Mouse (Mus musculus) adrenal gland, adult (tissue): ENCODE measurements at regions not wholly inside any gene's neighbourhood (a gene's known extent, or its start where the extent isn't known, plus 50 kb on each side); places are given as distances from the start of the nearest gene placed in this dataset.
A peak's percentile ranks its signal among the peaks of the same experiment; 100 is the strongest.

Source experiments
- DNase-seq, 2 experiments: peaks; one replicate each; pipeline ENCODE4 v3.0.0; 2022 to 2023; ENCODE audit warnings: low spot score in 1 of 2; ENCODE audit not compliant: inconsistent age in 2 of 2

DNA sequence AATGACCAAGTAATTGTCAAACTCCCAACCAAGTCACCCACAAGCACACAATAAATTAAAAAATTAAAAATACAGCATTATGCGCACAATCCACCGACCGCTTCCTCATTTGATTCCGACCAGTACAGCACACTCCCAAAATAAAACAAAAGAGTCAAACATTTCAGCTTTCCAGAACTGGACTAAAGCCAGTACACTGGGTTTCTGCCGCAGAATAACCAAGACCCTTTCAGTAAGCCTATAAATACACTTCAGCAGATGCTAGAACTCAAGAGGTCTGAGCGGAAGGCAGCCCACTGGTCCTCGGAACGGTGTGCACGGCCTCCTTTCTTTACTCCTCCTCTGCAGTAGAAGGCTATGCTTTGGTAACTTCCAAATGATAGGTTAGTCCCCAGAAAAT is 98.2 kb upstream of the Selenok start:
- no peak for DNase-seq

DNA sequence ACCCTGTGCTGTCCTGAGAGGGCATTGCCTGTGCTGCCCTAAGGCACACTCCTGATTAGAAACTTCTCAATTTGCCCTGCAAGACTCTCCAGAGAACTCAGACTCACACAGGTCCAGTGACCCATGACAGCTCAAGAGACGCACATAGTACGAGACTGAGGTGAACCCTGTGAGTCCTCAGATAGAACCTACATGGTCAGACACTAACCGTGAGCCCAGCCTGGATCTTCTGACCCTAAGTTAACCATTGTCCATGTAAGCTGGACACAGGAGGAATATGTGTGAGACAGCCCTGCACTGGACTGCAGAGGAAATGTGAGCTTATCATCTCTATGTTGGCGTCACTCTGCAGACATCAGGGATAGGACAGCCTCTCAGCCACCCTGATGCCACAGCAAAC is 91.4 kb upstream of the Selenok start:
- no peak for DNase-seq

DNA sequence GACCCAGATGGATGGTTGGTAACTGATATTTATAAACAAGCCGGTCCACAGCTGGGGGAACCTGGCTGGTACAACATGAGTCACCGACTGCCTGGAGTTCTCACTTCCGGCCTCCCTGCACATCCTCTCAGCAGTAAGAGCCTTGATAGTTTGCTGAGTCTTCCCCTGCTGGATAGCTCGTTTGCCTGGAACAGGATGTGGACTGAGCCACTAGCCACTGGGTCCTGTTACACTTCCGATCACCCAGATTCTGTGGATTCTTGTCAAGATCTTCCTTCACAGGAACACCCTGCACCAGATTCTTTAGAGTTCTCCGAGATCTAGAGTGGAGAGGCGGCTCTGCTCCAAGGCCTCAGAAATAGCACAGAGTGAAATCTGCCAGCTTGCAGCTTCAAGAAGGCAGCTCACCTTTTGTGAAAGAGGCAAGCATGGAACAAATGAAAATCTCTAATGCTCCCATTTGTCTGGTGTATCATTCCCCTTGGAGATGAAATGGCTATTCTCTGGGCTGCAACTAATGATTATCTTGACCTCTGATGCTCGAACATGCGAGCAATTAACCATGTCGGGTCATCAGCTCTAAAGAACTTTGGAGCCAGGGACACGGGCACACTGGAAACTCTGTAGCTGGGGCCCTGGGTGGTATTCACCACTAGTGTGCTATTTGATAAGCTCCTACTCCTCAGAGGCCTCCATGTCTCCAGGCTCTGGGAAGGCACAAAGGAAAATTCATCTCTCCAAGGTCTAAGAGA is 90.3 kb upstream of the Selenok start:
- DNase-seq, result no peak

DNA sequence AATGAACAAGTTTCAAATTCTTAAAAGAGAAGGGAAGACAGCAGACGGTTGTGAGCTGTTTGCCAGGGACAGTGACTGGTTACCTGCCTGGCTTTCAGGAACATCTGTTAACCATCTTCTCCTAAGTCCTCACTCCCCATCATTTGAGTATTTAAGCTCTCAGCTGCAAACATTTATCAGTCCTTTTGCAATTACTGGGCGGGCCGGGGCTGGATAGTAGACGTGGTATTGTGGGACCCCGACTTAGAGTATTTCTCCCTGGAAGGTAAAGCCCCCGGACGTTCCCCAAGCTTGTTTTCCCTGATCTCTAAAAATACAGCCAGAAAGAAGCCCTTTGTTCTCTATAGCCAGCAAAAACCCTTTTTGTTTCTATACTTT is 89.7 kb upstream of the Selenok start:
- no peak for DNase-seq

DNA sequence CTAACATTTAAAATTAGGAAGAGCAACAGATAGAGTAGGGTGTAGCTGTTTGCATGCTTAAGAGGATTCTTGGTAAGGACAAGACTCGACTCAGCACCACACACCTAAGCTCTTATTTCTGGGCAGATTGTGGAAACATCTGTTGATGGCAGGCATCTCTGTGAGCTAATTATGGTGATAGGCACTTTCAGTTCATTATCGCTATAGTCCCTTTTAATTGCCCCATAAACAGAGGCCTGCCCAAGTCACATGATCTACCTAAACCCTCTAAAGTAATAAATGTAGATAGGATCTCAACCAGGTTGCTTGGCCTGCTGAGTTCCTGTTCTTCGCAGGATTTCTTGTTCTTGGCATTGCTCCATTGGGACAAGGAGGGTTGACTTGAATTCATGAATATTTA is 88.8 kb upstream of the Selenok start:
- DNase-seq, result no peak

DNA sequence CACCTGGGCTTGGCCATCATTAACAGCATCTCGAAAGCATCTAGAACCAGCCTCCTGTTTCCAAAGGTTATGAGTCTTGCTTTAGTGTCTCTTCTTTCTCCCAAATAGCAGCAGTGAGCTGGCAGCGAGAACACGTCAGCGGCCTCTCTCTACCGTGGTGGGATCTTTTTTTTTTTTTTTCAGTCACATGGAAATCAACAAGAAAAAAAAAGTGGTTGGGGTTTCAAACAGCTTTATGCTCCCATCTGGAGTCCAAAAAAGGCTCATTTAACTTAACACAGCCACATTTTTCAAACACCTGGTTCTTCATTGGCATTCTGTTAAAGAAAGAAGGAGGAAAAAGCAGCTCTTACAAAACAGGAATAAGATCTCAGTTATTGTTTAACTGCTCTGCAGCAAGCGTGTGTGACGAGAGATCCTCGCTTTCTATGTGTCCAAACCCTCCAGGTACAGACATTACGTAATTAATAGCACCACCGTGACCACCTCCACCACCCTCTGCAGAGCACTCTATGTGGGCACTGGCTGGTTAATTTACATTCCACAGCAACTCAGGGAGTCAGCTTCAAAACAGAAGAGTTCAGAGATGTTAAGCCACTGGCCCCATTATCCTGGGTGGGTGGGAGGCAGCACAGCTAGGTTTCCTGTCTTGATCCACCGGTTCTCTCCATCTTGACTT is 85.3 kb upstream of the Selenok start:
- no peak for DNase-seq

DNA sequence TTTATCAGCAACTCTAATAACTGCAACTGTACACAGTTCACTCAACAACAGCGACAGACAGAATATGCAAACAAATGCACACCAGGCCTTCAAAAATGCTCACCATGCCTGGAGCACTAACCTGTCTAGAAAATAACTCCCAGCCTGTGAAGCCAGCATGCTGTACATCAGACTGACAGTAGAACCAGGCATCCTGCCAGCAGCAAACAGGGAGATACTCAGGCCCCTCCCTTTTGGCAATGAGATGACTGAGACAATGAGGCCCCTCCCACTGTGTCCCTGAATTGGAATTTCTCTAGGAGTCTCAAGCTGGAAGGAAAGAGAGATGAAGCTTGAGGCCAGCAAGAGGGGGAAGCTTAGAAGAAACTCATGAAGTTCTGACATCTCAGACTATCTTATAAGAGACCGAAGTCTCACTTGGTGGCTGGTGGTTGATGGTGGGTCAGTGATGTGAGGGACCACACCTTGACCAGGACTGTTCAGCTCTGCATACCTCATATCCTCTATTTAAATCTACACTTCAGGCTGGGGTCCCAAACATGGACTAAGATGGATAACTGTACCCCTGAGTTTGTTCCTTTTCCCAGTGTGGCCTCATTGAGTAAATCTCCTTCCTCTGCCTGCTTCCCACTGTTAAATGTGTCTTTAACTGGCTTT is 72.6 kb upstream of the Selenok start:
- DNase-seq, result peak; percentile 79 to 92

DNA sequence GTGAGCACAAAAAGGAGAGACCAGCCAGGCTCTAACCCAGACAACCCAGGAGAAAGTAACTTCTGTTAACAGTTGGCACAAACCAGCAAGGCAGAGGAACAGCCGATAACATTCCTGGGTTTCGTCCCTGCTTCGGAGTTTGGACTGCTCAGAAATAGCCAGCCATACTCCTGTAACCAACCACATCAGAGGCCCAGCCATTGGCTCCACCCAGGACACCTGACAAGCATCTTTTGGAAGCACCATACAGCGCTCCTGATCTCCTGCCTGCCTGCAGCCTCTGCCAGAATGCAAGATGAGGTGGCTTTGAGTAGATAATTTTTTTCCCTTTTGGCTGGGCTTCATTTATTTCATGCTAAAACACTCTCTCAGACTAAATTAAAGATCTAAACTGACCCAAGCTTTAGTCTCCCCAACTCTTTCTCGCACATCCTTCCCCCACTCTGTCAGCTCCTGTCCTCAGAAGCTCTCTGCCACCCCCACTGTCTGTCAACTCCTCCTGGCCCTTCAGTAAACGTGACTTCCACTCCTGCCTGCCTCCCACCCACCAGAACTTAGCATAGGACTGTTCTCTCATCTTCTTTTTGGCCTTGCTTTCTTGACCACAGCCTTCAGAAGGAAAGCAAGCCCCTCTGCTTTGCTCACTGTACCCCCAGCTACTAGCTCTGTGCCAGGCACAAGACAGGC is 72.0 kb upstream of the Selenok start:
- peak in 1 of 2 experiments; percentile 19 for DNase-seq

DNA sequence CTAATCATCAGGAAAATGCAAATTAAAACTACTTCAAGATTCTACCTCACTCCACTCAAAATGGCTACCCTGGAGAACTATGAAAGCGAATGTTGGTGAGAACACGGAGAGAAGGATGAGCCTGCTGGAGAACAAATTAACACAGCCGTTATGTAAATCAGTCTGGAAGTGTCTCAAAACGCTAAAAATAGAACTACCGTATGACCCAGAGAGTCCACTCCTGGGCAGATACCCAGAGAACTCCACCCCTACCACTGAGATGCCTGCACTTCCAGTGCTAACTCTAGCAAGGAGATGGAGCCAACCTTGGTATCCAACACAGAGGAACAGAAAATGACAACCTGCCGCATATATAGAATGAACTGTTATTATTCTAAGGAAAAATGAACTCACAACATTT is 67.2 kb upstream of the Selenok start:
- DNase-seq, result no peak

DNA sequence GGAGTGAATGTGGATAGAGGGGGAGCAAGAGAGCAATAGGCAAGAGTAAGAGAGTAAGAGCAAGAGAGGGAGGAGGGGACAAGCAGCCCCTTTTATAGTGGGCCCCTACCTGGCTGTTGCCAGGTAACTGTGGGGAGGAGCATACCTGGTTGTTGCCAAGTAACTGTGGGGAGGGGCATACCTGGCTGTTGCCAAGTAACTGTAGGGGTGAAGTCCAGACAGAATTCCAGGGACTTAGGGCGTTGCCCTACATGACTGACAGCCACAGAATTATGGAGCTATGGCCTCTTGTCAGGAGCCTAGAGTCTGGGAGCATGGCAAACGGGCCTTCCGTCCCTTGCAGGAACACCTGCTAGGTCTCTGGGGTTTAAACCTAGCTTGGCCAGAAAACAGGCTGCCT is 64.5 kb upstream of the Selenok start:
- DNase-seq, result no peak

DNA sequence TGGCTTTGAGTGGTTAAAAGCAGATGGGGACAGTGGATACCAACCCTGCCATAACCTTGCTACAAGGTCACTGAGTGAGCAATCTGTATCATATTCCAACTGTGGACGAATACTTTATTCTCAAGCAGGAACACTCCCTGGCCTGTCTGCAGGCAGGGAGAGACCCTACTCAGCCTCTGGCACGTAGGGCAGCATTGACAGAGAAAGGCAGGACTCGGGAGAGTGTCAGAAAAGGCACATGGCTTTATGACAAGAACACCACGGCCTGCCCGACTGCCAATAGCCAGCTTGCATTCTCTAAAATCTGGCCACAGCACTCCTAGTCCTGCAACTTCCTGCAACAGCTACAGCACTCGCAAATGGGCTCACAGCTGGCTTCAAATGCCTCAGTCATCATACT is 63.3 kb upstream of the Selenok start:
- DNase-seq, result peak; percentile 26 to 59

DNA sequence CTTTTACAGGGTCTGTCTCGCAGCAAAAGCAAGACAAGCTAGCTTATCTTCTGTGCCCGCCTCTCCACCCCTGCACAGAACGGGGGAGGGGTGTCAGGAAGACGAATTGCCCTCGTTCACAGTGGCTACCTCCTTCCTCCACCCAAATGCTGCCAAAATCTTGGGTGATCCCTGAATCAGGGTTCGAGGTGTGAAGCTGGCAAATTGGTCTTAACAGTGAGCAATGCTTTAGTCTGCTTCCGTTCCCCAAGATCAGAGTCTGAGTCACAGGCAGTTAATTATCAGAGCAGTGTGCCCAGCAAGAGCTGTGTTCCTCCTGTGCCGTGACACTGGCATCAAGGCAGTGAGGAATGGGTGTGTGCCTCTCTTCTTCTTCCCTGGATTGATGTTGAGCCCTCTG is 58.4 kb upstream of the Selenok start:
- peak; percentile 25 to 71 for DNase-seq
